Mouse (Mus musculus): ENCODE measurements around the gene Rhbg. TPM values are rescaled to one million over a fixed set of nuclear protein-coding genes. Genes with fewer than 3 reads are reported as not detected.
A peak's percentile ranks its signal among the peaks of the same experiment; 100 is the strongest.

The Rhbg gene
- polyA plus RNA-seq, 1 experiment from 2014 or later, result 8.2 TPM

GRCm38 (mm10) chr3:88252739-88253138 lies 1.8 kb downstream of the Rhbg start:
- no peak overlapping the region for H3K27ac ChIP-seq
- peaks cover 8% of the 10 kb centered on the region for H3K4me1 ChIP-seq
- peaks cover 14% of the 10 kb centered on the region for H3K27me3 ChIP-seq (replicated peaks)
- no peaks in the 10 kb centered on the region for H3K9me3 ChIP-seq
- H3K9ac ChIP-seq, result no peak overlapping the region
- no peak overlapping the region for H3K4me2 ChIP-seq
- no peaks in the 10 kb centered on the region for H3K36me3 ChIP-seq
- H3K4me3 ChIP-seq (replicated peaks), result no peak overlapping the region
- 67% methylated on average over 6 of the region's 6 CpGs for WGBS
- ATAC-seq (ENCODE audit: insufficient read depth, low FRiP score, low read depth), result no peak

- WGBS, result 80% methylated on average over 11 of the region's 11 CpGs
- ATAC-seq (ENCODE audit: insufficient read depth, low FRiP score, low read depth), result no peak
- Histone ChIP-seq H3K27me3 (replicated peaks) (peaks cover 10% of the 10 kb centered on the region), H3K4me2 (no peak overlapping the region), H3K9me3 (no peaks in the 10 kb centered on the region), H3K4me3 (replicated peaks) (no peak overlapping the region), H3K36me3 (no peaks in the 10 kb centered on the region), H3K4me1 (no peaks in the 10 kb centered on the region), H3K27ac (no peak overlapping the region), H3K9ac (no peak overlapping the region)
Measured at GRCm38 (mm10) chr3:88248406-88248805, 6.1 kb downstream of the Rhbg start.

GRCm38 (mm10) chr3:88247666-88248065 lies 6.8 kb downstream of the Rhbg start:
- no peak overlapping the region for H3K4me3 ChIP-seq (replicated peaks)
- H3K9ac ChIP-seq, result no peak overlapping the region
- peak; percentile 41; the same call in 1 of the 2 replicates for ATAC-seq (ENCODE audit: insufficient read depth, low FRiP score, low read depth)
- no peak overlapping the region for H3K27ac ChIP-seq
- peaks cover 14% of the 10 kb centered on the region for H3K27me3 ChIP-seq (replicated peaks)
- H3K9me3 ChIP-seq, result no peaks in the 10 kb centered on the region
- no peak overlapping the region for H3K4me2 ChIP-seq
- WGBS, result 46% methylated on average over 9 of the region's 9 CpGs
- H3K4me1 ChIP-seq, result no peaks in the 10 kb centered on the region
- H3K36me3 ChIP-seq, result no peaks in the 10 kb centered on the region

GRCm38 (mm10) chr3:88245811-88246210 lies 8.7 kb downstream of the Rhbg start:
- H3K27me3 ChIP-seq (replicated peaks), result peaks cover 32% of the 10 kb centered on the region
- no peak for ATAC-seq (ENCODE audit: insufficient read depth, low FRiP score, low read depth)
- H3K9ac ChIP-seq, result no peak overlapping the region
- H3K27ac ChIP-seq, result no peak overlapping the region
- H3K36me3 ChIP-seq, result no peaks in the 10 kb centered on the region
- H3K4me2 ChIP-seq, result no peak overlapping the region
- H3K4me3 ChIP-seq (replicated peaks), result no peak overlapping the region
- 23% methylated on average over 13 of the region's 13 CpGs for WGBS
- no peaks in the 10 kb centered on the region for H3K9me3 ChIP-seq
- 0 out of 2 replicates have a peak, but pooled peaks cover 4% of the 10 kb centered on the region for H3K4me1 ChIP-seq

GRCm38 (mm10) chr3:88244071-88244470 lies 10.4 kb downstream of the Rhbg start:
- Histone ChIP-seq H3K27ac (no peak overlapping the region), H3K9me3 (no peaks in the 10 kb centered on the region), H3K27me3 (replicated peaks) (peaks cover 48% of the 10 kb centered on the region), H3K36me3 (no peaks in the 10 kb centered on the region), H3K4me1 (0 out of 2 replicates have a peak, but pooled peaks cover 4% of the 10 kb centered on the region), H3K4me3 (replicated peaks) (no peak overlapping the region), H3K4me2 (no peak overlapping the region), H3K9ac (no peak overlapping the region)
- WGBS, result 4% methylated on average over 2 of the region's 2 CpGs
- ATAC-seq (ENCODE audit: insufficient read depth, low FRiP score, low read depth), result no peak

- Histone ChIP-seq H3K4me1 (0 out of 2 replicates have a peak, but pooled peaks cover 4% of the 10 kb centered on the region), H3K27ac (no peak overlapping the region), H3K4me3 (replicated peaks) (no peak overlapping the region), H3K36me3 (no peaks in the 10 kb centered on the region), H3K4me2 (no peak overlapping the region), H3K27me3 (replicated peaks) (peaks cover 62% of the 10 kb centered on the region), H3K9ac (no peak overlapping the region), H3K9me3 (no peaks in the 10 kb centered on the region)
- no peak for ATAC-seq (ENCODE audit: insufficient read depth, low FRiP score, low read depth)
- WGBS, result 3% methylated on average over 13 of the region's 13 CpGs
Measured at GRCm38 (mm10) chr3:88242531-88242930, 12.0 kb downstream of the Rhbg start.

GRCm38 (mm10) chr3:88241045-88241786 lies 13.3 kb downstream of the Rhbg start:
- ATAC-seq (ENCODE audit: insufficient read depth, low FRiP score, low read depth), result no peak
- 5% methylated on average over 43 of the region's 48 CpGs for WGBS
- H3K36me3 ChIP-seq, result no peaks in the 10 kb centered on the region
- no peaks in the 10 kb centered on the region for H3K9me3 ChIP-seq
- peaks cover 75% of the 10 kb centered on the region for H3K27me3 ChIP-seq (replicated peaks)
- H3K4me3 ChIP-seq (replicated peaks), result peak overlapping the region; percentile 9; the same call in 1 of the 2 replicates
- H3K27ac ChIP-seq, result no peak overlapping the region
- H3K9ac ChIP-seq, result no peak overlapping the region; the same call in 1 of the 2 replicates
- peak overlapping the region; percentile 37; the same call in 1 of the 2 replicates for H3K4me2 ChIP-seq
- H3K4me1 ChIP-seq, result 0 out of 2 replicates have a peak, but pooled peaks cover 4% of the 10 kb centered on the region

- Histone ChIP-seq H3K4me3 (replicated peaks) (no peak overlapping the region), H3K4me1 (0 out of 2 replicates have a peak, but pooled peaks cover 4% of the 10 kb centered on the region), H3K9ac (no peak overlapping the region), H3K27me3 (replicated peaks) (peaks cover 76% of the 10 kb centered on the region), H3K9me3 (no peaks in the 10 kb centered on the region), H3K27ac (no peak overlapping the region), H3K4me2 (no peak overlapping the region), H3K36me3 (no peaks in the 10 kb centered on the region)
- 53% methylated on average over 4 of the region's 4 CpGs for WGBS
- no peak for ATAC-seq (ENCODE audit: insufficient read depth, low FRiP score, low read depth)
Measured at GRCm38 (mm10) chr3:88239446-88239845, 15.1 kb downstream of the Rhbg start.

- no peaks in the 10 kb centered on the region for H3K36me3 ChIP-seq
- H3K4me2 ChIP-seq, result no peak overlapping the region
- WGBS, result 41% methylated on average over 8 of the region's 8 CpGs
- H3K27me3 ChIP-seq (replicated peaks), result peaks cover 75% of the 10 kb centered on the region
- 0 out of 2 replicates have a peak, but pooled peaks cover 4% of the 10 kb centered on the region for H3K4me1 ChIP-seq
- no peak overlapping the region for H3K27ac ChIP-seq
- no peak overlapping the region for H3K9ac ChIP-seq
- no peak overlapping the region for H3K4me3 ChIP-seq (replicated peaks)
- no peaks in the 10 kb centered on the region for H3K9me3 ChIP-seq
- no peak for ATAC-seq (ENCODE audit: insufficient read depth, low FRiP score, low read depth)
Measured at GRCm38 (mm10) chr3:88238866-88239391, 15.6 kb downstream of the Rhbg start.

- Histone ChIP-seq H3K4me3 (replicated peaks) (no peak overlapping the region), H3K9ac (no peak overlapping the region), H3K27me3 (replicated peaks) (peaks cover 62% of the 10 kb centered on the region), H3K4me2 (peak overlapping the region; percentile 19; the same call in 1 of the 2 replicates), H3K27ac (no peak overlapping the region), H3K9me3 (no peaks in the 10 kb centered on the region), H3K4me1 (0 out of 2 replicates have a peak, but pooled peaks cover 4% of the 10 kb centered on the region), H3K36me3 (no peaks in the 10 kb centered on the region)
- no peak for ATAC-seq (ENCODE audit: insufficient read depth, low FRiP score, low read depth)
- 9% methylated on average over 10 of the region's 10 CpGs for WGBS
Measured at GRCm38 (mm10) chr3:88237556-88238194, 16.8 kb downstream of the Rhbg start.

- H3K9me3 ChIP-seq, result no peaks in the 10 kb centered on the region
- H3K27ac ChIP-seq, result no peak overlapping the region
- 0 out of 2 replicates have a peak, but pooled peaks cover 4% of the 10 kb centered on the region for H3K4me1 ChIP-seq
- H3K9ac ChIP-seq, result no peak overlapping the region
- H3K27me3 ChIP-seq (replicated peaks), result peaks cover 59% of the 10 kb centered on the region
- H3K4me2 ChIP-seq, result no peak overlapping the region
- no peaks in the 10 kb centered on the region for H3K36me3 ChIP-seq
- no peak overlapping the region for H3K4me3 ChIP-seq (replicated peaks)
- 37% methylated on average over 6 of the region's 6 CpGs for WGBS
- ATAC-seq (ENCODE audit: insufficient read depth, low FRiP score, low read depth), result no peak
Measured at GRCm38 (mm10) chr3:88237161-88237555, 17.4 kb downstream of the Rhbg start.

- H3K27me3 ChIP-seq (replicated peaks), result peaks cover 52% of the 10 kb centered on the region
- WGBS, result 74% methylated on average over 2 of the region's 2 CpGs
- H3K4me2 ChIP-seq, result no peak overlapping the region
- H3K4me1 ChIP-seq, result no peaks in the 10 kb centered on the region
- H3K36me3 ChIP-seq, result no peaks in the 10 kb centered on the region
- no peaks in the 10 kb centered on the region for H3K9me3 ChIP-seq
- no peak overlapping the region for H3K9ac ChIP-seq
- H3K4me3 ChIP-seq (replicated peaks), result no peak overlapping the region
- H3K27ac ChIP-seq, result no peak overlapping the region
- no peak for ATAC-seq (ENCODE audit: insufficient read depth, low FRiP score, low read depth)
Measured at GRCm38 (mm10) chr3:88235616-88236015, 18.9 kb downstream of the Rhbg start.
